Mouse (Mus musculus): ENCODE results near the gene Olfr868. TPM values are rescaled to one million over a fixed set of nuclear protein-coding genes. Genes with fewer than 3 reads are reported as not detected.

The Olfr868 gene
- total RNA-seq (2021) = not detected
- long read RNA-seq = 0 reads

DNA sequence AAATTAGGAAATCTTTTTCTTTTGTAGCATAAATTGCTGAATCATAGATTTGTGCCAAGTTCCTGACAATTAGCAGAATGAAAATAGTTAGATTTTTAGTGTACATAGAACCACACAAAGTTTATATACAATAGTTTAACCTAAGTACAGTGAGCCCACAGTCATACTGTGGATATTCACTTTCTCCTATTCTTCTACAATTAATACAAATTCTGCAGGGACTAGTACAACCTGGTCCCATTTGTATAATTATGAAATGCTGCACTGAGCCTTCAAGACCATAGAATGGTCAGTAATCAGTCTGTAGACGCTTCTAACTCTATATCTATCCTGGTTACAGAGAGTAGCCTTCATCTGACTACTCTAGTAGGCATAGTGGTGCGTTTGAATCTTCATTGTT, at the start of gene Olfr868:
Gene Olfr868 (plus strand): TSS at position 301 of the 400 bp plus-strand sequence.
- no peak for DNase-seq (ENCODE audit: low spot score in 2 of 2)

DNA sequence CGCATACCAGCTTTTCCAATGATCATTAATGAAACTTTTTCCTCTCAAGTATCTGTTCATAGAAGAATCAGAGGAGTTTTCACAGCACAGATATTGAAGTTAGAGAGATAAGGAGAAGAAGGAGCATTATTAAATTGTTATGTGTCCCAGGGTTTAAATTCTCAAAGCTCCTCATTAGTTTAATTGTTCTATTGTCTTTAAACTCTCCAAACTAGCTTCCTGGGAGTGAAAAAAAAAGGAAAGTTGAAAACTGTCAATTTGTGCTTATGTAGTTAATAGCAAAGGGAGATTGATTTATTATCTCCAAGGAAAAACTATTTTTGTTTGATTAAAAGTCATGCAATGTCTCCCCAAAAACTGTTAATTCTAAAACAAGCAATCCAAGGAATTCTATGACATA, 41.0 kb upstream of the Olfr868 start, which contains the start of gene Olfr867:
Gene Olfr867 (minus strand): TSS at position 101 of the 400 bp plus-strand sequence.
- no peak for DNase-seq (ENCODE audit: low spot score in 2 of 2)

DNA sequence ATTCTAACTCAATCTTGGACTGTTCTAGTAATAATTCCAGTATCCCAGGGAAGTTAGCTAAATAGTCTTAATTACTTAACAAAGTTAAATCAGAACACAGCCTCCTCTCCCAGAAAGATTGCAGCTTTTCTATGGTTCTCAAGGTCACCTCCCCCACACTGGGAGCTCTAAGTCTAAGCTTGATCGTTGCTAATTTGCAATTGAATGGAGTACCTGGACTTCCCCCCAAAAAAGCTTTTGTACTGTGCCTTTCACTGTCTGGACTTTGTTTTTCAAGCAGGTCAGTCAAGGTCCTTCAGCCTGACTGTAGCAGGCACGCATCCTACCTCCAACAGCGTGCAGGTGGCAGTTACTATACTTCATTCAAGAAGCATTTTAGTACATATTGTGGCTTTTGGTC, 28.2 kb upstream of the Olfr868 start:
- no peak for DNase-seq (ENCODE audit: low spot score in 2 of 2)

- no peak for DNase-seq (ENCODE audit: low spot score in 2 of 2)
These were observed 27.1 kb upstream of the Olfr868 start for GRCm38 (mm10) chr9:20071291-20071690.

DNA sequence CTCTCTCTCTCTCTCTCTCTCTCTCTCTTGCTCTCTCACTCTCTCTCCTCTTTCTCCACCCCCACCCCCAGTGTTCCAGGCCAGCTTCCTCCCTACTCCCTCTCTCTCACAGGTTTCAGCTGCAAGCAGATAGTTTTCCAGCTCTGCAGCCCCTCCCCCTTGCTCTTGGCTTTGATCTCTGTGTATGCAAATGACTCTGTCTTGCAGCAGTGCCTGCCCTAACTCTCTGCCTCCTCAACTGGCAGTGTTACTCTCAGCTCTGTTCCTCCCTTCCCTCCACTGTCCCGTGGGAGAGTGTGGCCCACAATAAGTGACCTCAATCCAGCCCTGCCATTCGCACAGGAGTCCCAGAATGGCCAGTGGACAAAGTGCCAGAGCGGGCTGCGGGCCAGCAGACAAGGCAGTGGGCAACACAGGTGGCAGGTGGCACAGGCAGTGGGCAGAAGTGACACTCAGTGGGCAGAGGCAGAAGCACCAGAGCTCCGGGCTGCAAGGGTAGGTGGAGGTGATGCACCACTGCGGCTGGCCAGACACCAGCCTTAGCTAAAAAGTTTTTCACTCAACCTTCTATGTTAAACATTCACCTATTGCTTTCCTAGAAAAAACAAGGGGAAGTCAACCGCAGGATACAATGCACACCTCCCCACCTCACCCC, 24.8 kb upstream of the Olfr868 start:
- DNase-seq (ENCODE audit: low spot score in 2 of 2) = no peak

DNA sequence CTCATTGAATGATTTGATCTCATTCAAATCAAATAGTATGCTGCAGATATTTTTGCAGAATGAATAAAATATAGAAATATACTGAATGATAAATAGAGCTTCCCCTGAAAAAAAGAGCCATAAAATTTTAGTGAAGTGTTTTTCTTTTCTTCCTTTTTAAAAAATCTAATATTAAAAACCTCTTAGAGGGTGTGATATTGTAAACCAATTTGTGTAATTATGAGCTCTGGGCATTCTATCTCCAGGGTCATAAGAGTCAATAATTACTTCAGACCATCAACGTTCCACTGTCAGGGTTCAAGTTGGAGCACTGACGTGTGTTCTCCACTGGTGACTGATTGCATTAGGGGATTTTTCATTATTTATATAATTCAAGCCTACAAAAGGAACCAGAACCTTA, 30.3 kb downstream of the Olfr868 start, which contains the start of gene Olfr869:
Gene Olfr869 (plus strand): TSS at position 301 of the 400 bp plus-strand sequence.
- no peak for DNase-seq (ENCODE audit: low spot score in 2 of 2)

DNA sequence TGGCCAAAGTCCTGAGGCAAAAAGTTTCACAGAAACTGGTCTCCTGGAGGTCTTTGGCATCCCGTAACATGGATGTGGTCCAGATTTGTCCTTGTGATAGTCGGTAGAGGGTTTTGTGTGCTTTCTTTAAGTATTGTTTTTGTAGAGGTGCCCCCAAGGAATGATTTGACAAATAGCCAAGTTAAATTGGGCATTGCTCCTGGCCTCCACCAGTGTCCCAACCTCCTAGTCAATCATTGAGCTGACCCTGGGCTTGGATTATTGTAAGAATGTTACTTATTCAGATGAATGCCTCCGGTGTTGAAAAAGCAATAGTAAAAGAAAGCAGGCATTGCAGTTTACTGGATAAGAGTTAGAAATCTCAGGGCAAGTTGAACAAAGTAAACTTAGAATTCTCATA, 51.3 kb downstream of the Olfr868 start:
- no peak for DNase-seq (ENCODE audit: low spot score in 2 of 2)

Other genes with a start within 250 kb of the Olfr868 start
- gene Olfr860, start 248.9 kb upstream of the Olfr868 start, total RNA-seq (2021) = not detected
- gene Olfr862, start 210.6 kb upstream of the Olfr868 start, total RNA-seq (2021) = not detected
- not detected for gene Olfr77, start 181.8 kb upstream of the Olfr868 start, total RNA-seq (2021)
- gene Olfr866, start 70.6 kb upstream of the Olfr868 start, total RNA-seq (2021) = not detected
- not detected for gene Olfr867, start 41.1 kb upstream of the Olfr868 start, total RNA-seq (2021)
- not detected for gene Olfr869, start 30.4 kb downstream of the Olfr868 start, total RNA-seq (2021)
- gene Olfr870, start 75.4 kb downstream of the Olfr868 start, total RNA-seq (2021) = not detected
- gene Olfr871, start 113.6 kb downstream of the Olfr868 start, total RNA-seq (2021) = not detected
- gene Olfr872, start 138.5 kb downstream of the Olfr868 start, total RNA-seq (2021) = not detected
- not detected for gene Olfr39, start 183.7 kb downstream of the Olfr868 start, total RNA-seq (2021)
- gene Olfr873, start 199.9 kb downstream of the Olfr868 start, total RNA-seq (2021) = not detected
- not detected for gene Olfr18, start 237.5 kb downstream of the Olfr868 start, total RNA-seq (2021)